Mouse (Mus musculus): Measurements from ENCODE around the gene C1qa.

Gene C1qa

GRCm38 (mm10) chr4:136911804-136912203 lies 13.2 kb upstream of the C1qa start:
- TF ChIP-seq CTCF (conservative IDR thresholded peaks at IDR 0.05; ENCODE audit: low read length) (no peak), POU5F1 (IDR thresholded peaks at IDR 0.05; ENCODE audit: borderline replicate concordance, low read length) (no peak), NANOG (IDR thresholded peaks at IDR 0.05; ENCODE audit: borderline replicate concordance, low read length) (no peak)

DNA sequence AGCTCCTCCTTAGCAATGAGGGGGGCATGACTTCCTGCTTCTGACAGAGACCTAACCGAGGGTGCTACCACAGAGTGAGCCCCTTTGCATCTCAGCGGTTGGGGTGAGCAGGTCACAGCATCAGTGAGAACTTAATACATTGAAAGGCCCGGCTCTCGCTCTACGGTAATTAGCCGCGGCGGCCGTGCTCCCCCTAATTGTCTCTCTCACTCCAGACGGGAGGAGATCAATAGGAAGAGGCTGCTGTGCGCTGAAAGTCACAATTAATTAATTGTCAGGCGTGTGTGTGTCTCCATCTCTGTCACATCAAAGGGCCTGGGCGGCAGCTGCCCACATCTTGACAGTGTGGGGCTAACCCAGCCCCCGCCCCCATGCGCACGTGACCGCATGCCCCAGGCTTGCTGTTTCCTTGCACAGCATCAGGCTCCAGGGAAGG lies 12.6 kb upstream of the C1qa start:
- no peaks in the 10 kb centered on the region for H3K9me3 ChIP-seq (ENCODE audit: low read length)
- H3K4me1 ChIP-seq (replicated peaks; ENCODE audit: low read depth, low read length), result peaks cover 26% of the 10 kb centered on the region
- no peaks in the 10 kb centered on the region for H3K36me3 ChIP-seq (ENCODE audit: insufficient read depth, low read length)
- peaks cover 50% of the 10 kb centered on the region for H3K27me3 ChIP-seq (ENCODE audit: insufficient read depth, low read length)
- peak overlapping the region; percentile 43; the same call in 1 of the 2 replicates for H3K4me3 ChIP-seq (replicated peaks; ENCODE audit: low read length)
- no peak for TF ChIP-seq POU5F1 (IDR thresholded peaks at IDR 0.05; ENCODE audit: borderline replicate concordance, low read length)
- no peak for TF ChIP-seq CTCF (conservative IDR thresholded peaks at IDR 0.05; ENCODE audit: low read length)
- TF ChIP-seq NANOG (IDR thresholded peaks at IDR 0.05; ENCODE audit: borderline replicate concordance, low read length), result no peak

More at GRCm38 (mm10) chr4:136911804-136912203, 13.2 kb upstream of the C1qa start:
- peak overlapping the region; percentile 43; the same call in 1 of the 2 replicates for H3K4me3 ChIP-seq (replicated peaks; ENCODE audit: low read length)
- peaks cover 32% of the 10 kb centered on the region for H3K4me1 ChIP-seq (replicated peaks; ENCODE audit: low read depth, low read length)
- H3K27me3 ChIP-seq (ENCODE audit: insufficient read depth, low read length), result peaks cover 47% of the 10 kb centered on the region
- no peaks in the 10 kb centered on the region for H3K9me3 ChIP-seq (ENCODE audit: low read length)
- no peaks in the 10 kb centered on the region for H3K36me3 ChIP-seq (ENCODE audit: insufficient read depth, low read length)

DNA sequence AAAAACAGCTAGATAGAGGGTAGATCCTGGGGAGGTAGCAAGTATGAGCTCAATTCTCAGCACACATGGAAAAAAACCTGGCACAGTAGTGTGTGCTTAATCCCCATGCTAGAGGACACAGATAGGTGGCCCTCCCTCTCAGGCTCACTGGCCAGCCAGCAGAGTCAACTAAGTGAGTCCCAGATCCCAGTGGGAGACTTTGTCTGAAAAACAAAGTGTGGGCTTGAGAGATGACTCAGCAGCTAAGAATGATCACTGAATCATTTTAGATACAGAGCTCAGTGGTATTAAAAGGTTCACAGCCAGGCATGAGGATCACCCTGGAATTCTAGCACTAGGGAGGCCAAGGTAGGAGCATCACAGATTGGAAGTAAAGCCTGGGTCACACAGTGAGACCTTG lies 9.2 kb upstream of the C1qa start:
- H3K4me3 ChIP-seq (replicated peaks; ENCODE audit: low read length), result no peak overlapping the region

GRCm38 (mm10) chr4:136907033-136907432 lies 8.4 kb upstream of the C1qa start:
- no peaks in the 10 kb centered on the region for H3K36me3 ChIP-seq (ENCODE audit: insufficient read depth, low read length)
- H3K9me3 ChIP-seq (ENCODE audit: low read length), result no peaks in the 10 kb centered on the region
- peaks cover 30% of the 10 kb centered on the region for H3K4me1 ChIP-seq (replicated peaks; ENCODE audit: low read depth, low read length)
- no peak overlapping the region for H3K4me3 ChIP-seq (replicated peaks; ENCODE audit: low read length)
- peak; percentile 78 for TF ChIP-seq CTCF (conservative IDR thresholded peaks at IDR 0.05; ENCODE audit: low read length)
- TF ChIP-seq POU5F1 (IDR thresholded peaks at IDR 0.05; ENCODE audit: borderline replicate concordance, low read length), result no peak
- peaks cover 52% of the 10 kb centered on the region for H3K27me3 ChIP-seq (ENCODE audit: insufficient read depth, low read length)

More for the DNA sequence above, 9.2 kb upstream of the C1qa start:
- H3K9me3 ChIP-seq (ENCODE audit: low read length), result no peaks in the 10 kb centered on the region
- TF ChIP-seq NANOG (IDR thresholded peaks at IDR 0.05; ENCODE audit: borderline replicate concordance, low read length) (no peak), POU5F1 (IDR thresholded peaks at IDR 0.05; ENCODE audit: borderline replicate concordance, low read length) (no peak), CTCF (conservative IDR thresholded peaks at IDR 0.05; ENCODE audit: low read length) (no peak)
- no peaks in the 10 kb centered on the region for H3K36me3 ChIP-seq (ENCODE audit: insufficient read depth, low read length)
- peaks cover 59% of the 10 kb centered on the region for H3K27me3 ChIP-seq (ENCODE audit: insufficient read depth, low read length)
- H3K4me1 ChIP-seq (replicated peaks; ENCODE audit: low read depth, low read length), result peaks cover 30% of the 10 kb centered on the region

- no peaks in the 10 kb centered on the region for H3K36me3 ChIP-seq (ENCODE audit: insufficient read depth, low read length)
- H3K27me3 ChIP-seq (ENCODE audit: insufficient read depth, low read length), result peaks cover 41% of the 10 kb centered on the region
- peak overlapping the region; percentile 50 for H3K4me3 ChIP-seq (replicated peaks; ENCODE audit: low read length)
- no peak for TF ChIP-seq NANOG (IDR thresholded peaks at IDR 0.05; ENCODE audit: borderline replicate concordance, low read length)
- no peak for TF ChIP-seq POU5F1 (IDR thresholded peaks at IDR 0.05; ENCODE audit: borderline replicate concordance, low read length)
- TF ChIP-seq CTCF (conservative IDR thresholded peaks at IDR 0.05; ENCODE audit: low read length), result no peak
- H3K9me3 ChIP-seq (ENCODE audit: low read length), result no peaks in the 10 kb centered on the region
- H3K4me1 ChIP-seq (replicated peaks; ENCODE audit: low read depth, low read length), result peaks cover 25% of the 10 kb centered on the region
Measured at GRCm38 (mm10) chr4:136904767-136905539, 6.3 kb upstream of the C1qa start.

DNA sequence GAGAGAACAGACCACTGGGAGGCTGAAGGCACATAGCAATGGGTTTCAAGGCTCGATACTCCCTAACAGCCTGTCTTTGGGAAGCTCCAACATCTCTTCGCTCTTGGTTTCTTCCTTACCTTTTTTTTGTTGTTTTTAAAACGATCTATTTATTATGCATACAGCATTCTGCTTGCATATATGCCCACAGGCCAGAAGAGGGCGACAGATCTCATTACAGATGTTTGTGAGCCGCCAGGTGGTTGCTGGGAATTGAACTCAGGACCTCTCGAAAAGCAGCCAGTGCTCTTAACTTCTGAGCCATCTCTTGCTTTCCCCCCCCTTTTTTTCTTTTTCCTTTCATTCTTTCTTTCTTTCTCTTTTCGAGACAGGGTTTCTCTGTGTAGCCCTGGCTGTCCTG lies 551 bp upstream of the C1qa start:
- no peaks in the 10 kb centered on the region for H3K36me3 ChIP-seq (ENCODE audit: insufficient read depth, low read length)
- no peak for TF ChIP-seq NANOG (IDR thresholded peaks at IDR 0.05; ENCODE audit: borderline replicate concordance, low read length)
- peak; percentile 58 for TF ChIP-seq CTCF (conservative IDR thresholded peaks at IDR 0.05; ENCODE audit: low read length)
- peaks cover 28% of the 10 kb centered on the region for H3K27me3 ChIP-seq (ENCODE audit: insufficient read depth, low read length)

DNA sequence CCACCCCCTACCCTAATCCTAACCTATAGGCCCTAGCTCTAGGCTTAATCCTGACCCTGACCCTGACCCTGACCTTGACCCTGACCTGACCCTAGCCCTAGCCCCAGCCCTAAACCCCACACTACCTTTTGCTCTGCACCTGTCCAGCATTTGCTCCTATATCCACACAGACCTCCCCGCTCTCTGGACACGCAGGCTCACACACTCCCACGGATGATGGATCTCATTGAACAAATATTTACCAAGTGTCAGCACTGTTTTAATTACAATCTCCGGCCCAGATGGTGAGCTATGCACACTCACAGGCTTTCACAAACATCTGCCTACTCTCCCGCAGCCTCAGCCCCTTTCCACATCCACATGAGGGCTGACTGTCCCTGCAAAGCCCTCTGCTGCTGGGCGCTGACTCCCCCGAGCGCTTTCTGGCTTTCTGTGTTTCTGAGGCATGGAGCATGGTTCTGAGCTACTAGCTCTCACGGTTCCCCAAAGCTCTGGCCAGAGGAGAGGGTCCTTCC lies 462 bp downstream of the C1qa start:
- TF ChIP-seq POU5F1 (IDR thresholded peaks at IDR 0.05; ENCODE audit: borderline replicate concordance, low read length), result no peak
- no peak for TF ChIP-seq CTCF (conservative IDR thresholded peaks at IDR 0.05; ENCODE audit: low read length)
- TF ChIP-seq NANOG (IDR thresholded peaks at IDR 0.05; ENCODE audit: borderline replicate concordance, low read length), result no peak
- Histone ChIP-seq H3K36me3 (ENCODE audit: insufficient read depth, low read length) (no peaks in the 10 kb centered on the region), H3K9me3 (ENCODE audit: low read length) (peaks cover 4% of the 10 kb centered on the region; the same call in 1 of the 2 replicates), H3K27me3 (ENCODE audit: insufficient read depth, low read length) (peaks cover 20% of the 10 kb centered on the region), H3K4me3 (replicated peaks; ENCODE audit: low read length) (no peak overlapping the region), H3K4me1 (replicated peaks; ENCODE audit: low read depth, low read length) (peaks cover 59% of the 10 kb centered on the region)

More for the DNA sequence above, 551 bp upstream of the C1qa start:
- H3K4me1 ChIP-seq (replicated peaks; ENCODE audit: low read depth, low read length), result peaks cover 57% of the 10 kb centered on the region
- no peak overlapping the region for H3K4me3 ChIP-seq (replicated peaks; ENCODE audit: low read length)
- peaks cover 4% of the 10 kb centered on the region; the same call in 1 of the 2 replicates for H3K9me3 ChIP-seq (ENCODE audit: low read length)

DNA sequence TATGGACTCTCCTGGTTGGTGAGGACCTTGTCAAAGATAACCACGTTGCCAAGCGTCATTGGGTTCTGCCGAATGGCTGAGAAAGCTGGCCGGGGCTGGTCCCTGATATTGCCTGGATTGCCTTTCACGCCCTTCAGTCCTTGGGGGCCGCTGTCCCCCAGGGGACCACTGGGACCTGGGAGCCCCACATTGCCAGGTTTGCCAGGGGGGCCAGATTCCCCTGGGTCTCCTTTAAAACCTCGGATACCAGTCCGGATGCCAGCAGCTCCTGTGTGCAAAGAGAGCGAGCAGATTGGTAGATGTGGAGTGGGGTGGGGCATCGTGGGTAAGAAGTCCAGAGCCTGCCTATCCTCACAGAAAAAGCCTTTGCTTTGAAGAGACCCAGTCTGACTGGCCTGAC lies 2.1 kb downstream of the C1qa start:
- H3K36me3 ChIP-seq (ENCODE audit: insufficient read depth, low read length), result no peaks in the 10 kb centered on the region
- H3K27me3 ChIP-seq (ENCODE audit: insufficient read depth, low read length), result peaks cover 31% of the 10 kb centered on the region
- H3K4me1 ChIP-seq (replicated peaks; ENCODE audit: low read depth, low read length), result peaks cover 59% of the 10 kb centered on the region
- peak overlapping the region; percentile 49 for H3K4me3 ChIP-seq (replicated peaks; ENCODE audit: low read length)
- TF ChIP-seq NANOG (IDR thresholded peaks at IDR 0.05; ENCODE audit: borderline replicate concordance, low read length) (no peak), POU5F1 (IDR thresholded peaks at IDR 0.05; ENCODE audit: borderline replicate concordance, low read length) (no peak), CTCF (conservative IDR thresholded peaks at IDR 0.05; ENCODE audit: low read length) (no peak)
- H3K9me3 ChIP-seq (ENCODE audit: low read length), result peaks cover 4% of the 10 kb centered on the region; the same call in 1 of the 2 replicates

All from E14TG2a.4 (cell line).